Mouse (Mus musculus): ENCODE results near the gene Rars. TPM values are rescaled to one million over a fixed set of nuclear protein-coding genes. Genes with fewer than 3 reads are reported as not detected.

Rars gene
- total and polyA plus RNA-seq, 3 experiments = 169 to 338 (median 280) TPM

- H3K36me3 ChIP-seq (replicated peaks in 1 of 2; ENCODE audit: control insufficient read depth in 1 of 2, insufficient read depth in 1 of 2, low read length in 1 of 2) = peaks cover 0 to 25% of the 10 kb centered on the region in 2 experiments
- H3K79me2 ChIP-seq (replicated peaks; ENCODE audit: control insufficient read depth, extremely low read depth, insufficient read depth, poor library complexity, severe bottlenecking) = no peaks in the 10 kb centered on the region
- in situ Hi-C loops (cut with MboI; ENCODE audit: low pct_ligation_motif_present, low pct_unique_long_range_greater_than_20kb, low sequenced_read_pairs) = no loop called here
- H3K27me3 ChIP-seq (replicated peaks) = no peaks in the 10 kb centered on the region
- H3K4me2 ChIP-seq (ENCODE audit: insufficient read depth, low read depth, poor library complexity, severe bottlenecking) = no peak overlapping the region
- H3K9me3 ChIP-seq (replicated peaks; ENCODE audit: low read length) = no peaks in the 10 kb centered on the region
- H3K4me3 ChIP-seq (replicated peaks in 1 of 3; ENCODE audit: low read depth in 2 of 3, low read length in 2 of 3, poor library complexity in 1 of 3) = no peak overlapping the region
- peak; percentile 34 for DNase-seq (ENCODE audit: extremely low read depth)
- dilution Hi-C loops (cut with MboI; ENCODE audit: extremely low pct_ligation_motif_present, extremely low pct_unique_long_range_greater_than_20kb, low sequenced_read_pairs) = no loop called here
- no peak overlapping the region for H3K27ac ChIP-seq (ENCODE audit: insufficient read depth, low read depth)
- no peak for TF ChIP-seq MAFK (IDR thresholded peaks at IDR 0.05; ENCODE audit: insufficient replicate concordance, low read length)
- TF ChIP-seq BHLHE40 (IDR thresholded peaks at IDR 0.05; ENCODE audit: low read depth, low read length) = peak; percentile 28; the same call in 1 of the 2 replicates
- peaks cover 4 to 68% of the 10 kb centered on the region in 2 experiments; a peak in 3 of 4 replicates for H3K4me1 ChIP-seq (ENCODE audit: control insufficient read depth in 1 of 2, insufficient read depth in 2 of 2)
- H3K9ac ChIP-seq (ENCODE audit: insufficient read depth, low read depth) = no peak overlapping the region
Observed at GRCm38 (mm10) chr11:35877651-35878558, 43.6 kb upstream of the Rars start.

- H3K4me1 ChIP-seq (ENCODE audit: control insufficient read depth in 1 of 2, insufficient read depth in 2 of 2) = peaks cover 9 to 53% of the 10 kb centered on the region in 2 experiments
- H3K36me3 ChIP-seq (replicated peaks in 1 of 2; ENCODE audit: control insufficient read depth in 1 of 2, insufficient read depth in 1 of 2, low read length in 1 of 2) = peaks cover 0 to 36% of the 10 kb centered on the region in 2 experiments
- TF ChIP-seq TBP (conservative IDR thresholded peaks at IDR 0.05; ENCODE audit: low read depth, low read length) (no peak), USF2 (conservative IDR thresholded peaks at IDR 0.05; ENCODE audit: low read depth, low read length) (no peak), POLR2AphosphoS2 (IDR thresholded peaks at IDR 0.05; ENCODE audit: low read depth, low read length) (no peak), ETS1 (conservative IDR thresholded peaks at IDR 0.05; ENCODE audit: low read depth, low read length) (no peak), NRF1 (IDR thresholded peaks at IDR 0.05; ENCODE audit: low read depth, low read length) (no peak), PAX5 (IDR thresholded peaks at IDR 0.05; ENCODE audit: low read length) (no peak), CHD2 (IDR thresholded peaks at IDR 0.05; ENCODE audit: low read length) (no peak), MAFK (IDR thresholded peaks at IDR 0.05; ENCODE audit: insufficient replicate concordance, low read length) (no peak)
- no peaks in the 10 kb centered on the region for H3K27me3 ChIP-seq (replicated peaks)
- H3K9me3 ChIP-seq (replicated peaks; ENCODE audit: low read length) = no peaks in the 10 kb centered on the region
- DNase-seq (ENCODE audit: extremely low read depth) = no peak
- in situ Hi-C loops (cut with MboI; ENCODE audit: low pct_ligation_motif_present, low pct_unique_long_range_greater_than_20kb, low sequenced_read_pairs) (no loop called here), dilution Hi-C loops (cut with MboI; ENCODE audit: extremely low pct_ligation_motif_present, extremely low pct_unique_long_range_greater_than_20kb, low sequenced_read_pairs) (no loop called here)
- no peak overlapping the region for H3K27ac ChIP-seq (ENCODE audit: insufficient read depth, low read depth)
- no peak overlapping the region for H3K9ac ChIP-seq (ENCODE audit: insufficient read depth, low read depth)
- H3K79me2 ChIP-seq (replicated peaks; ENCODE audit: control insufficient read depth, extremely low read depth, insufficient read depth, poor library complexity, severe bottlenecking) = no peaks in the 10 kb centered on the region
- H3K4me3 ChIP-seq (replicated peaks in 1 of 3; ENCODE audit: low read depth in 2 of 3, low read length in 2 of 3, poor library complexity in 1 of 3) = no peak overlapping the region
- H3K4me2 ChIP-seq (ENCODE audit: insufficient read depth, low read depth, poor library complexity, severe bottlenecking) = no peak overlapping the region
Observed at GRCm38 (mm10) chr11:35873624-35874244, 39.4 kb upstream of the Rars start.

GRCm38 (mm10) chr11:35870961-35871360, 36.7 kb upstream of the Rars start:
- Histone ChIP-seq H3K9ac (ENCODE audit: insufficient read depth, low read depth) (no peak overlapping the region), H3K79me2 (replicated peaks; ENCODE audit: control insufficient read depth, extremely low read depth, insufficient read depth, poor library complexity, severe bottlenecking) (no peaks in the 10 kb centered on the region), H3K4me3 (replicated peaks in 1 of 3; ENCODE audit: low read depth in 2 of 3, low read length in 2 of 3, poor library complexity in 1 of 3) (no peak overlapping the region), H3K9me3 (replicated peaks; ENCODE audit: low read length) (no peaks in the 10 kb centered on the region), H3K4me2 (ENCODE audit: insufficient read depth, low read depth, poor library complexity, severe bottlenecking) (peak overlapping the region; percentile 16; the same call in 1 of the 2 replicates), H3K36me3 (replicated peaks in 1 of 2; ENCODE audit: control insufficient read depth in 1 of 2, insufficient read depth in 1 of 2, low read length in 1 of 2) (peaks cover 0 to 48% of the 10 kb centered on the region in 2 experiments), H3K27me3 (replicated peaks) (no peaks in the 10 kb centered on the region), H3K27ac (ENCODE audit: insufficient read depth, low read depth) (no peak overlapping the region), H3K4me1 (ENCODE audit: control insufficient read depth in 1 of 2, insufficient read depth in 2 of 2) (peaks cover 5 to 38% of the 10 kb centered on the region in 2 experiments)
- peak; percentile 51 for TF ChIP-seq USF1 (IDR thresholded peaks at IDR 0.05; ENCODE audit: low read depth, low read length)
- no peak for TF ChIP-seq POLR2A (IDR thresholded peaks at IDR 0.05; ENCODE audit: low read depth, low read length)
- peak; percentile 35 for TF ChIP-seq MEF2A (IDR thresholded peaks at IDR 0.05; ENCODE audit: borderline replicate concordance, low read depth, low read length)
- peak; percentile 13; the same call in 1 of the 2 replicates for TF ChIP-seq ETS1 (conservative IDR thresholded peaks at IDR 0.05; ENCODE audit: low read depth, low read length)
- TF ChIP-seq USF2 (conservative IDR thresholded peaks at IDR 0.05; ENCODE audit: low read depth, low read length) = peak; percentile 15; the same call in 1 of the 2 replicates
- TF ChIP-seq MYC (IDR thresholded peaks at IDR 0.05; ENCODE audit: low read depth, low read length) = no peak
- TF ChIP-seq TBP (conservative IDR thresholded peaks at IDR 0.05; ENCODE audit: low read depth, low read length) = no peak
- TF ChIP-seq EP300 (IDR thresholded peaks at IDR 0.05; ENCODE audit: low read length) = no peak
- TF ChIP-seq BHLHE40 (IDR thresholded peaks at IDR 0.05; ENCODE audit: low read depth, low read length) = peak; percentile 73
- TF ChIP-seq TCF12 (IDR thresholded peaks at IDR 0.05; ENCODE audit: low read depth, low read length) = peak; percentile 34; the same call in 1 of the 2 replicates
- dilution Hi-C loops (cut with MboI; ENCODE audit: extremely low pct_ligation_motif_present, extremely low pct_unique_long_range_greater_than_20kb, low sequenced_read_pairs) = no loop called here
- DNase-seq (ENCODE audit: extremely low read depth) = peak; percentile 60
- in situ Hi-C loops (cut with MboI; ENCODE audit: low pct_ligation_motif_present, low pct_unique_long_range_greater_than_20kb, low sequenced_read_pairs) = no loop called here
